Mouse (Mus musculus): Measurements from ENCODE around the gene Romo1. TPM values are rescaled to one million over a fixed set of nuclear protein-coding genes. Genes with fewer than 3 reads are reported as not detected.
A peak's percentile ranks its signal among the peaks of the same experiment; 100 is the strongest.

Romo1 gene
- polyA plus RNA-seq, 1 experiment from 2014 or later = 424 TPM

GRCm38 (mm10) chr2:156126992-156127391 lies 16.8 kb upstream of the Romo1 start, which contains the start of gene Gm28036:
Gene Gm28036, minus strand, starts transcription at chr2:156127092.
- Histone ChIP-seq H3K27ac (ENCODE audit: low read depth, low read length) (no peak within 1 kb of the TSS), H3K4me1 (replicated peaks; ENCODE audit: control insufficient read depth, insufficient read depth, low read length) (no peaks in the 10 kb centered on the region), H3K36me3 (ENCODE audit: control insufficient read depth, insufficient read depth) (peaks cover 36% of the 10 kb centered on the region), H3K4me3 (ENCODE audit: low read depth, low read length) (no peak within 1 kb of the TSS), H3K4me2 (replicated peaks; ENCODE audit: low read depth) (no peak within 1 kb of the TSS), H3K27me3 (replicated peaks; ENCODE audit: control insufficient read depth, insufficient read depth, low read length) (no peaks in the 10 kb centered on the region), H3K9me3 (ENCODE audit: control insufficient read depth) (no peaks in the 10 kb centered on the region), H3K9ac (ENCODE audit: low read depth, low read length) (no peak within 1 kb of the TSS)
- no peak for ATAC-seq
- no peak for TF ChIP-seq CTCF (IDR thresholded peaks at IDR 0.05; ENCODE audit: low read depth)
- WGBS = over 99% methylated on average over 5 of the region's 5 CpGs

GRCm38 (mm10) chr2:156134161-156134560 lies 9.7 kb upstream of the Romo1 start:
- ATAC-seq = no peak
- H3K27ac ChIP-seq (ENCODE audit: low read depth, low read length) = no peak overlapping the region
- 94% methylated on average over 5 of the region's 5 CpGs for WGBS
- H3K36me3 ChIP-seq (ENCODE audit: control insufficient read depth, insufficient read depth) = peaks cover 45% of the 10 kb centered on the region
- H3K4me1 ChIP-seq (replicated peaks; ENCODE audit: control insufficient read depth, insufficient read depth, low read length) = no peaks in the 10 kb centered on the region
- no peaks in the 10 kb centered on the region for H3K27me3 ChIP-seq (replicated peaks; ENCODE audit: control insufficient read depth, insufficient read depth, low read length)
- H3K9ac ChIP-seq (ENCODE audit: low read depth, low read length) = no peak overlapping the region
- no peak overlapping the region for H3K4me2 ChIP-seq (replicated peaks; ENCODE audit: low read depth)
- no peaks in the 10 kb centered on the region for H3K9me3 ChIP-seq (ENCODE audit: control insufficient read depth)
- no peak for TF ChIP-seq CTCF (IDR thresholded peaks at IDR 0.05; ENCODE audit: low read depth)
- H3K4me3 ChIP-seq (ENCODE audit: low read depth, low read length) = no peak overlapping the region

- no peaks in the 10 kb centered on the region for H3K9me3 ChIP-seq (ENCODE audit: control insufficient read depth)
- WGBS = 86% methylated on average over 6 of the region's 6 CpGs
- no peak overlapping the region for H3K27ac ChIP-seq (ENCODE audit: low read depth, low read length)
- no peaks in the 10 kb centered on the region for H3K4me1 ChIP-seq (replicated peaks; ENCODE audit: control insufficient read depth, insufficient read depth, low read length)
- H3K4me2 ChIP-seq (replicated peaks; ENCODE audit: low read depth) = no peak overlapping the region
- ATAC-seq = no peak
- TF ChIP-seq CTCF (IDR thresholded peaks at IDR 0.05; ENCODE audit: low read depth) = peak; percentile 60
- no peak overlapping the region for H3K9ac ChIP-seq (ENCODE audit: low read depth, low read length)
- H3K36me3 ChIP-seq (ENCODE audit: control insufficient read depth, insufficient read depth) = peaks cover 49% of the 10 kb centered on the region
- no peak overlapping the region for H3K4me3 ChIP-seq (ENCODE audit: low read depth, low read length)
- no peaks in the 10 kb centered on the region for H3K27me3 ChIP-seq (replicated peaks; ENCODE audit: control insufficient read depth, insufficient read depth, low read length)
Observed at GRCm38 (mm10) chr2:156135695-156136094, 8.1 kb upstream of the Romo1 start.

- Histone ChIP-seq H3K27me3 (replicated peaks; ENCODE audit: control insufficient read depth, insufficient read depth, low read length) (no peaks in the 10 kb centered on the region), H3K36me3 (ENCODE audit: control insufficient read depth, insufficient read depth) (peaks cover 32% of the 10 kb centered on the region), H3K4me1 (replicated peaks; ENCODE audit: control insufficient read depth, insufficient read depth, low read length) (no peaks in the 10 kb centered on the region; the same call in 1 of the 2 replicates), H3K4me3 (ENCODE audit: low read depth, low read length) (peak overlapping the region; percentile 73; the same call in 1 of the 2 replicates), H3K9me3 (ENCODE audit: control insufficient read depth) (no peaks in the 10 kb centered on the region), H3K27ac (ENCODE audit: low read depth, low read length) (0 out of 2 replicates have a peak overlapping the region, but pooled peaks have one; percentile 93), H3K4me2 (replicated peaks; ENCODE audit: low read depth) (peak overlapping the region; percentile 86), H3K9ac (ENCODE audit: low read depth, low read length) (peak overlapping the region; percentile 78; the same call in 1 of the 2 replicates)
- ATAC-seq = no peak
- 81% methylated on average over 2 of the region's 2 CpGs for WGBS
- TF ChIP-seq CTCF (IDR thresholded peaks at IDR 0.05; ENCODE audit: low read depth) = peak; percentile 35; the same call in 1 of the 2 replicates
Observed at GRCm38 (mm10) chr2:156142820-156143219, 1.0 kb upstream of the Romo1 start.

- Histone ChIP-seq H3K4me2 (replicated peaks; ENCODE audit: low read depth) (peak overlapping the region; percentile 86), H3K9me3 (ENCODE audit: control insufficient read depth) (no peaks in the 10 kb centered on the region), H3K4me1 (replicated peaks; ENCODE audit: control insufficient read depth, insufficient read depth, low read length) (no peaks in the 10 kb centered on the region; the same call in 1 of the 2 replicates), H3K36me3 (ENCODE audit: control insufficient read depth, insufficient read depth) (peaks cover 37% of the 10 kb centered on the region), H3K27me3 (replicated peaks; ENCODE audit: control insufficient read depth, insufficient read depth, low read length) (no peaks in the 10 kb centered on the region), H3K27ac (ENCODE audit: low read depth, low read length) (peak overlapping the region; percentile 93), H3K9ac (ENCODE audit: low read depth, low read length) (peak overlapping the region; percentile 78), H3K4me3 (ENCODE audit: low read depth, low read length) (peak overlapping the region; percentile 73)
- TF ChIP-seq CTCF (IDR thresholded peaks at IDR 0.05; ENCODE audit: low read depth) = no peak
- WGBS = 3% methylated on average over 16 of the region's 16 CpGs
- ATAC-seq = peak; percentile 3; the same call in 1 of the 2 replicates
Observed at GRCm38 (mm10) chr2:156143367-156143766, 472 bp upstream of the Romo1 start.

- H3K9ac ChIP-seq (ENCODE audit: low read depth, low read length) = 0 out of 2 replicates have a peak overlapping the region, but pooled peaks have one; percentile 78
- H3K9me3 ChIP-seq (ENCODE audit: control insufficient read depth) = no peaks in the 10 kb centered on the region
- WGBS = 54% methylated on average over 11 of the region's 11 CpGs
- H3K27ac ChIP-seq (ENCODE audit: low read depth, low read length) = no peak overlapping the region
- no peak for ATAC-seq
- peaks cover 43% of the 10 kb centered on the region for H3K36me3 ChIP-seq (ENCODE audit: control insufficient read depth, insufficient read depth)
- no peaks in the 10 kb centered on the region; the same call in 1 of the 2 replicates for H3K4me1 ChIP-seq (replicated peaks; ENCODE audit: control insufficient read depth, insufficient read depth, low read length)
- no peaks in the 10 kb centered on the region for H3K27me3 ChIP-seq (replicated peaks; ENCODE audit: control insufficient read depth, insufficient read depth, low read length)
- H3K4me2 ChIP-seq (replicated peaks; ENCODE audit: low read depth) = peak overlapping the region; percentile 86
- peak overlapping the region; percentile 73; the same call in 1 of the 2 replicates for H3K4me3 ChIP-seq (ENCODE audit: low read depth, low read length)
- TF ChIP-seq CTCF (IDR thresholded peaks at IDR 0.05; ENCODE audit: low read depth) = no peak
Observed at GRCm38 (mm10) chr2:156145486-156146130, 1.8 kb downstream of the Romo1 start.

Data from intestine, postnatal 0 days (tissue).